Mouse (Mus musculus): ENCODE data around the gene Prss45. TPM values are rescaled to one million over a fixed set of nuclear protein-coding genes. Genes with fewer than 3 reads are reported as not detected.
A peak's percentile ranks its signal among the peaks of the same experiment; 100 is the strongest.

The Prss45 gene
- polyA plus RNA-seq, 1 experiment from 2014 or later, result not detected

DNA sequence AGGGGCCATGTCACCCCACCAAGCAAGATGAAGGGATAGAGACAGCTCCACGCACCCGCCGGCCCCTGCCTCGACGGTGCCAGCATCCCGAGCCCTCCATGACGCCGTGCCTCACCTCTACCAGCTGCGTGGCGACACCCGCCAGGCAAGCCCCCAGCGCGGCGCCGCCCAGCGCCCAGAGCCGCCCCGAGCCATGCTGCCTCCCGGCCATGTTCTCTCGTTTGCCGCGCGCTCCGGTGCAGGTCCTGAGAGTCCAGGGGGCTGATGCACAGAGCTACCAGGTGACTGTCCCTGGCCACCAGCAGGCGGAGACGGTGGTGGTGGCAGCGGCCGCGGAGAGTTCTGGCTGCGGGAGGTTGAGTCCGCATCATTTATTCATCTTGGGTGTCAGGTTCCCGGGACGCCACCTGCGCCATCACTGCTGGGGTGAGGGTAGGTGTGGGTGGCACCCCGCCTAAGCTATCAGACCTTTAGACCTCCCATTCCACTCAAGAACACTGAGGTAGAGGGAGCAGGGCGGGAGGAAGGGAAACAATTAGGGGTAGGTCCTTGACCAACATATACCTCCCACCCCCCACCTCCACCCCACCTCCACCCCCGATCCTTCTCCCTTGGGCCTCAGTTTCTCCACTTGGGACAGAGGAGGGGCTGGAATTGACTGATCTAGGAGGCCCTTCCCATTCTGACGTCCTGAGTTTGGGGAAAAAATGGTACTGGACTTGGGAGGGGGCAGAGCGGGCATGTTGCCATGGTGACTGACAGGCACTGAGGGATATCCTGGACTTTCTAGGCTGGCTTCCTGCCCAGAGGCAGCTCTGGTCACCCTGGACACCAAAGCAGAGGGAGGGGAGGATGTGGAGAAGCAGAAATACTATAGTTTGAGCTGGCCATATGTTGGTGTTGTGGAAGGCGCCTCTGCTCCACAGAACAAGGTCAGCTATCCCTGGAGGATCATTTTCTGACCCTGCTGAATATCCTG lies 39.6 kb downstream of the Prss45 start:
- H3K27me3 ChIP-seq (ENCODE audit: control insufficient read depth, insufficient read depth, low read length), result peaks cover 14% of the 10 kb centered on the region
- peak overlapping the region; percentile 53 for H3K4me2 ChIP-seq (ENCODE audit: low read depth, low read length)
- H3K4me1 ChIP-seq (ENCODE audit: control insufficient read depth, insufficient read depth, low read length), result 0 out of 2 replicates have a peak, but pooled peaks cover 4% of the 10 kb centered on the region
- 8% methylated on average over 40 of the region's 40 CpGs for WGBS
- no peak overlapping the region for H3K27ac ChIP-seq (ENCODE audit: low read length)
- peak; percentile 31; the same call in 1 of the 2 replicates for ATAC-seq (ENCODE audit: insufficient read depth, low FRiP score)
- no peaks in the 10 kb centered on the region for H3K36me3 ChIP-seq (ENCODE audit: control insufficient read depth, insufficient read depth, low read length)
- H3K4me3 ChIP-seq (replicated peaks; ENCODE audit: low read length), result peak overlapping the region; percentile 37
- no peaks in the 10 kb centered on the region for H3K9me3 ChIP-seq (replicated peaks; ENCODE audit: control insufficient read depth, low read length)
- H3K9ac ChIP-seq (ENCODE audit: low read length), result peak overlapping the region; percentile 58

DNA sequence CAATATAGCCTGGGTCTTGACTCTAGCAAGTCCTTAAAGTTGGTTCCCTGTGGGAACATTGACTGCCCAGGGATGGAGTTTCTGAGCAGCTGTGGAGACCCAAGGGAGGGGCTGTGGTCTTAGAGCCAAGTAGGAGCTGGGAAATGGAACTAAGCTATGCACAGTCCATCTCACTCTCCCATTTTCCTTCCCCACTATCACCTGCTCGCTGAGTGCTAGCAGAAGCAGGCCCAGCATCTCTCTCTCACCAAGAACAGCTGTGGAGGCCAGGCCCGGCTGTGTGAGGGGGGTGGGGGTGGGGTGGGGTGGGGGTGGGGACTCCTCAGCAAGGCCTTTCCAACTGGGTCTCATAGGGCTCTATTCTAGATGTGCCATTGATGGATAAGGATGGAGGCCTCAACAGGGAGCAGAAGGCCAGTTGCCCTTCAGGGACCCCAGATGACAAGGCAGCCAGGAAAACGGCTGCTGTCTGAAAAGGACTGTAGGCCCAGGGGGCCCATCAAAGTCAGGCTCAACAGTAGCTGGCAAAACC lies 40.3 kb downstream of the Prss45 start:
- no peak overlapping the region for H3K4me3 ChIP-seq (replicated peaks; ENCODE audit: low read length)
- H3K9ac ChIP-seq (ENCODE audit: low read length), result no peak overlapping the region
- peaks cover 14% of the 10 kb centered on the region for H3K27me3 ChIP-seq (ENCODE audit: control insufficient read depth, insufficient read depth, low read length)
- H3K4me2 ChIP-seq (ENCODE audit: low read depth, low read length), result no peak overlapping the region
- ATAC-seq (ENCODE audit: insufficient read depth, low FRiP score), result no peak
- H3K27ac ChIP-seq (ENCODE audit: low read length), result no peak overlapping the region
- WGBS, result 14% methylated on average over 3 of the region's 3 CpGs
- H3K36me3 ChIP-seq (ENCODE audit: control insufficient read depth, insufficient read depth, low read length), result no peaks in the 10 kb centered on the region
- no peaks in the 10 kb centered on the region for H3K9me3 ChIP-seq (replicated peaks; ENCODE audit: control insufficient read depth, low read length)
- H3K4me1 ChIP-seq (ENCODE audit: control insufficient read depth, insufficient read depth, low read length), result peaks cover 4% of the 10 kb centered on the region; the same call in 1 of the 2 replicates

DNA sequence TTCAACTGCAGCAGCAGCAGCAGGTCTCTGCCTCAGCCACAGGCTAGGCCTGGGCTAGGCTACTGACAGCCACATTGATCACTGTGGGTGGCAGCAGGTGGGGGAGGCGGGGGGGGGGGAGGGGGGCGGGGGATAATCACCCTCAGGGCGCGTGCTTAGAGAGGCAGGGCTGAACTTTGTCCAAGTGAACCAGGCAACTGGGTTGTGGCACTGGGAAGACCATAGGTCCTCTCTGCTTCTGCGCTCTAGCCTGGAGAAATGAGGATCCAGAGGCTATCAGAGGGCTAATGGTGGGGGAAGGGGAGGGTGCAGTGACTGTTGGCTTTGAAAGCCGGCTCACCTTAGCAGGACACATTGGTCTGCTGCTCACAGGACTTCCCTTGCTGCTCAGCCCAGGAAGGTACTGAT lies 40.9 kb downstream of the Prss45 start:
- no peaks in the 10 kb centered on the region for H3K36me3 ChIP-seq (ENCODE audit: control insufficient read depth, insufficient read depth, low read length)
- no peak overlapping the region for H3K27ac ChIP-seq (ENCODE audit: low read length)
- no peak for ATAC-seq (ENCODE audit: insufficient read depth, low FRiP score)

DNA sequence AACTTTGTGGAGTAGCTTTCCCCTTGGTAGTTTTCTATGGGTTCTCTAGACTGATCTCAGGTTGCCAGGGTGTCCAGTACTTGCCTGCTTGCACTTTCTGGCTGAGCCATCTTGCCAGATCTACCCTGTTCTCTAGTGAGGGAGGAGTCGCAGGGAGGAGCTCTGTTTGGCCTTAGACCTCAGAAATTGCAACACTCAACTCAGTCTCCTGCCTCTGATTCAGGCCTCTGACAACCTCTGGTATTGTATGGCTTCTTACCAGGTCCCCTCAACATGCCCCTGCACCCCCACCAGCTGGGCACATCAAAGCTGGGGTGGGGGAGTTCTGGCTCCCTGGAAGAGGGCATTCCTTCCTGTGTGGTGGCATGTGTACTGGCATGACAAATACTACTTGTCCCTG lies 43.0 kb downstream of the Prss45 start:
- no peaks in the 10 kb centered on the region for H3K36me3 ChIP-seq (ENCODE audit: control insufficient read depth, insufficient read depth, low read length)
- peaks cover 19% of the 10 kb centered on the region for H3K27me3 ChIP-seq (ENCODE audit: control insufficient read depth, insufficient read depth, low read length)
- H3K9me3 ChIP-seq (replicated peaks; ENCODE audit: control insufficient read depth, low read length), result no peaks in the 10 kb centered on the region
- no peak overlapping the region for H3K27ac ChIP-seq (ENCODE audit: low read length)
- peaks cover 10% of the 10 kb centered on the region for H3K4me1 ChIP-seq (ENCODE audit: control insufficient read depth, insufficient read depth, low read length)
- H3K4me2 ChIP-seq (ENCODE audit: low read depth, low read length), result no peak overlapping the region
- 88% methylated on average over 1 of the region's 1 CpGs for WGBS
- no peak overlapping the region for H3K9ac ChIP-seq (ENCODE audit: low read length)
- no peak overlapping the region for H3K4me3 ChIP-seq (replicated peaks; ENCODE audit: low read length)
- no peak for ATAC-seq (ENCODE audit: insufficient read depth, low FRiP score)

More for the DNA sequence above, 40.9 kb downstream of the Prss45 start:
- WGBS, result 25% methylated on average over 5 of the region's 6 CpGs
- Histone ChIP-seq H3K4me3 (replicated peaks; ENCODE audit: low read length) (no peak overlapping the region), H3K9ac (ENCODE audit: low read length) (no peak overlapping the region), H3K4me1 (ENCODE audit: control insufficient read depth, insufficient read depth, low read length) (peaks cover 5% of the 10 kb centered on the region), H3K27me3 (ENCODE audit: control insufficient read depth, insufficient read depth, low read length) (peaks cover 14% of the 10 kb centered on the region), H3K4me2 (ENCODE audit: low read depth, low read length) (no peak overlapping the region), H3K9me3 (replicated peaks; ENCODE audit: control insufficient read depth, low read length) (no peaks in the 10 kb centered on the region)

DNA sequence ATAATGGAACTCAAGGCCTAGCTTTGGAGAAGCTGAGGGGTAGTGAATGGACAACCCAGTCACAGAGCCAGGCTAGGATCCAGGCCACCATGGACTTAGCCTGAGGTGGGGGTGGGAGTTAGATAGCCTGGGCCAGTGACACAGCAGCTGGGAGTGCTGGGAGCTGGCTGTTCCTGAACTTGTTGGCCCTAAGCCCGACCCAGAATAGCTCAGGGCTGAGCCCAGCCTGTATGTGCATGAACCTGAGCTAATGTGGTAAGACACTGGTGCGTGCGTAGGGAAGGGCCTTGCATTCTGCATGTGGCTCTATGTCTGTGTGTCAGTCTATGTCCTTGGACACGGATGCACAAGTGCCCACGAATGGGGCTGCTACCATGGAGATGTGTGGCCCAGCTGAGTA lies 43.5 kb downstream of the Prss45 start:
- H3K4me2 ChIP-seq (ENCODE audit: low read depth, low read length), result no peak overlapping the region
- ATAC-seq (ENCODE audit: insufficient read depth, low FRiP score), result no peak
- peaks cover 10% of the 10 kb centered on the region for H3K4me1 ChIP-seq (ENCODE audit: control insufficient read depth, insufficient read depth, low read length)
- H3K36me3 ChIP-seq (ENCODE audit: control insufficient read depth, insufficient read depth, low read length), result no peaks in the 10 kb centered on the region
- no peak overlapping the region for H3K27ac ChIP-seq (ENCODE audit: low read length)
- peaks cover 15% of the 10 kb centered on the region for H3K27me3 ChIP-seq (ENCODE audit: control insufficient read depth, insufficient read depth, low read length)
- no peak overlapping the region for H3K4me3 ChIP-seq (replicated peaks; ENCODE audit: low read length)
- no peak overlapping the region for H3K9ac ChIP-seq (ENCODE audit: low read length)
- 87% methylated on average over 5 of the region's 5 CpGs for WGBS
- no peaks in the 10 kb centered on the region for H3K9me3 ChIP-seq (replicated peaks; ENCODE audit: control insufficient read depth, low read length)

DNA sequence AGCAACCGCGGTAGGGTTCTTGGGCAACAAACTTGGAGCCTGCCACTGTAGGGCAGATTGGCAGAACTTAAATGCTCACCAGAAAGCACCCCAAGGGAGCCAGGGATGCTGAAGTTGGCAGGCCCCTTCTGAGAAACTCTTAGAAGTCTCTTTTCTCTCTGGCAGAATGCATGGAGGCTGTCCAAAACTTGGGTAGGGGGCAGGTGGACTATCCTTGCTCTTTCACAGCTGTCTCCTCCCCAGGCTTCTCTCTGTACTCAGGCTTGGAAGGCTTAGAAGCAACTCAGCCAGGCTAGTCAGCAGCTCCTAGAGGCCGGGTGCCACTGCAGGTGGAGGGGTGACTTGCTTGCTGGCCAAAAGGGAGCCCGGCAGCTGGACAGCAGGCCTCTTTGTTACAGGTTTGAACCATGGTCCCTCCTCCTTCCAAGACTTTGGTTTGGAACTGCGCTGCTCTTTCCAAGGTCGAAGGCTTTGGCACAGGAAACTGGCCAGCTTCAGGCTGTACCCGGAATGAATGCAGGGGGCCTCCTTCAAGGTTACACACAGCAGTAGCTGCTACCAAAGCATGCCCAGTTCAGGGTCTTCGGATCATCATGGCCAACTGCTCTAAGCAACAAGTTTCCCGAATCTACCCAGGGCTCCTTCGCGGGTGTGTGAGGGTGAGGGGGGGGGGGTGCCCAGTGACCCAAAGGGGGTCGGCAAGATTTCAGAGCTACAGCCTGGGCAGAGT lies 45.0 kb downstream of the Prss45 start, which contains the start of gene Als2cl:
TSS of gene Als2cl (plus strand) at position 680 of the 730 bp plus-strand sequence.
- ATAC-seq (ENCODE audit: insufficient read depth, low FRiP score), result peak; percentile 22; the same call in 1 of the 2 replicates

DNA sequence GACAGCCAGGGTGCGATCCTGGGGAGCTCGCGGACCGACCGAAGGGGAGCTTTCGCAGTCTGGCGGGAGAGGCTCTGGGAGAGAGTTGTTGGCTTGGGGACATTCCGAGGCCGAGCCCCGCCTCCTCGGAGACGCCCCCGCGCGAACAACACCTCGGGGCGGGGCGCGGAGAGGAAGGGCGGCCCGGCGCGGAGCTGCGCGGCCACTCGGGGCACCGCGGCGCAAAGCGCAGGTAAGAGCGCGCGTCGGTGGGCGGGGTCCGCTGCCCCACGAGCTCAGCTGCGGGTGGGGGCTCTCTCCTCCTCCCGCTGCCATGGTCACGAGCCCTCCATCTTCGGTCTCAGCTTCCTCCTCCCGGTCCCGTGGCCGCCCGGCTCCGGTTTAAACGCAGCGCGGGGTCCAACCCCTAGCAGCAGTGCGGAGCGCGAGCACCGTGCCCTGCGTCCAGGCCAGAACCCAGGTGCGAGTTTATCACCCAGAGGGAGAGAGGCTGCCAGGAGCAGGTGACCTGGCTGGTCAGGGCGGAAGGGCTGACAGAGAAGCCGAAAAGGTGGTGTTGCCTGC lies 45.7 kb downstream of the Prss45 start, which contains the start of gene Tmie:
TSS of gene Tmie (minus strand) at position 116 of the 564 bp plus-strand sequence.
- H3K9ac ChIP-seq (ENCODE audit: low read length), result peak within 1 kb of the TSS; percentile 76
- peak within 1 kb of the TSS; percentile 94 for H3K4me2 ChIP-seq (ENCODE audit: low read depth, low read length)
- no peaks in the 10 kb centered on the region for H3K9me3 ChIP-seq (replicated peaks; ENCODE audit: control insufficient read depth, low read length)
- H3K27me3 ChIP-seq (ENCODE audit: control insufficient read depth, insufficient read depth, low read length), result 0 out of 2 replicates have a peak, but pooled peaks cover 5% of the 10 kb centered on the region
- H3K4me1 ChIP-seq (ENCODE audit: control insufficient read depth, insufficient read depth, low read length), result peaks cover 6% of the 10 kb centered on the region
- ATAC-seq (ENCODE audit: insufficient read depth, low FRiP score), result peak; percentile 85
- H3K36me3 ChIP-seq (ENCODE audit: control insufficient read depth, insufficient read depth, low read length), result no peaks in the 10 kb centered on the region
- peak within 1 kb of the TSS; percentile 69 for H3K4me3 ChIP-seq (replicated peaks; ENCODE audit: low read length)
- H3K27ac ChIP-seq (ENCODE audit: low read length), result peak within 1 kb of the TSS; percentile 86
- WGBS, result under 1% methylated on average over 57 of the region's 57 CpGs

More for the DNA sequence above, 45.0 kb downstream of the Prss45 start, which contains the start of gene Als2cl:
- Histone ChIP-seq H3K9me3 (replicated peaks; ENCODE audit: control insufficient read depth, low read length) (no peaks in the 10 kb centered on the region), H3K4me1 (ENCODE audit: control insufficient read depth, insufficient read depth, low read length) (peaks cover 10% of the 10 kb centered on the region), H3K27ac (ENCODE audit: low read length) (peak within 1 kb of the TSS; percentile 86), H3K9ac (ENCODE audit: low read length) (peak within 1 kb of the TSS; percentile 76), H3K4me3 (replicated peaks; ENCODE audit: low read length) (peak within 1 kb of the TSS; percentile 69), H3K4me2 (ENCODE audit: low read depth, low read length) (peak within 1 kb of the TSS; percentile 94), H3K27me3 (ENCODE audit: control insufficient read depth, insufficient read depth, low read length) (peaks cover 6% of the 10 kb centered on the region), H3K36me3 (ENCODE audit: control insufficient read depth, insufficient read depth, low read length) (no peaks in the 10 kb centered on the region)
- WGBS, result 20% methylated on average over 12 of the region's 12 CpGs

DNA sequence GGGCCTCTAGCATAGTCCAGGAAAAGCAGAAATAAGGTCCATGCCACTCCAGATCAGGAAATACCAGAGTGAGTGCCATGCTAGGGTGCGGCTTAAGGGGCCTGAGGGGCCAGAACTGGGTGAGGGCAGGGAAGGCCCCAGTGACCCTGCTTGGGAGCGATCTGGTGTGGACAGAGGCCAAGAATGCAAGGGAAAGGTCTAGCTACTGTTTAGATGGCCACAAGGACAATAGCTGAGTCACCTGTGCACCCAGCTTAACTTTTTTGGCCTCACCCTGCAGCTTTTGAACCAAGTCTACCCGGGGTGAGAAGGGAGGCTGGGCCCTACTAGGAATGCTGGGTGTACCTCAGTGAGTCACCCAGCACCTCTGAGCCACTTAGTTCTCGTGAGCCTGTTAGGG lies 46.4 kb downstream of the Prss45 start:
- Histone ChIP-seq H3K27me3 (ENCODE audit: control insufficient read depth, insufficient read depth, low read length) (0 out of 2 replicates have a peak, but pooled peaks cover 5% of the 10 kb centered on the region), H3K4me3 (replicated peaks; ENCODE audit: low read length) (peak overlapping the region; percentile 69), H3K4me1 (ENCODE audit: control insufficient read depth, insufficient read depth, low read length) (peaks cover 6% of the 10 kb centered on the region), H3K36me3 (ENCODE audit: control insufficient read depth, insufficient read depth, low read length) (no peaks in the 10 kb centered on the region), H3K4me2 (ENCODE audit: low read depth, low read length) (peak overlapping the region; percentile 94), H3K9ac (ENCODE audit: low read length) (peak overlapping the region; percentile 76), H3K9me3 (replicated peaks; ENCODE audit: control insufficient read depth, low read length) (no peaks in the 10 kb centered on the region), H3K27ac (ENCODE audit: low read length) (peak overlapping the region; percentile 86)
- WGBS, result 54% methylated on average over 4 of the region's 4 CpGs
- ATAC-seq (ENCODE audit: insufficient read depth, low FRiP score), result peak; percentile 69

Data from stomach, embryonic 16.5 days (tissue).